Mouse (Mus musculus): Measurements from ENCODE around the gene Pop7. TPM values are rescaled to one million over a fixed set of nuclear protein-coding genes. Genes with fewer than 3 reads are reported as not detected.

Gene Pop7
- not detected for polyA plus RNA-seq (2014; fragmentation: Illumina TruSeq; extraction: RNeasy Lipid Tissue Mini Kit (QIAGEN cat#74804); ENCODE audit: low read depth, low replicate concordance)

DNA sequence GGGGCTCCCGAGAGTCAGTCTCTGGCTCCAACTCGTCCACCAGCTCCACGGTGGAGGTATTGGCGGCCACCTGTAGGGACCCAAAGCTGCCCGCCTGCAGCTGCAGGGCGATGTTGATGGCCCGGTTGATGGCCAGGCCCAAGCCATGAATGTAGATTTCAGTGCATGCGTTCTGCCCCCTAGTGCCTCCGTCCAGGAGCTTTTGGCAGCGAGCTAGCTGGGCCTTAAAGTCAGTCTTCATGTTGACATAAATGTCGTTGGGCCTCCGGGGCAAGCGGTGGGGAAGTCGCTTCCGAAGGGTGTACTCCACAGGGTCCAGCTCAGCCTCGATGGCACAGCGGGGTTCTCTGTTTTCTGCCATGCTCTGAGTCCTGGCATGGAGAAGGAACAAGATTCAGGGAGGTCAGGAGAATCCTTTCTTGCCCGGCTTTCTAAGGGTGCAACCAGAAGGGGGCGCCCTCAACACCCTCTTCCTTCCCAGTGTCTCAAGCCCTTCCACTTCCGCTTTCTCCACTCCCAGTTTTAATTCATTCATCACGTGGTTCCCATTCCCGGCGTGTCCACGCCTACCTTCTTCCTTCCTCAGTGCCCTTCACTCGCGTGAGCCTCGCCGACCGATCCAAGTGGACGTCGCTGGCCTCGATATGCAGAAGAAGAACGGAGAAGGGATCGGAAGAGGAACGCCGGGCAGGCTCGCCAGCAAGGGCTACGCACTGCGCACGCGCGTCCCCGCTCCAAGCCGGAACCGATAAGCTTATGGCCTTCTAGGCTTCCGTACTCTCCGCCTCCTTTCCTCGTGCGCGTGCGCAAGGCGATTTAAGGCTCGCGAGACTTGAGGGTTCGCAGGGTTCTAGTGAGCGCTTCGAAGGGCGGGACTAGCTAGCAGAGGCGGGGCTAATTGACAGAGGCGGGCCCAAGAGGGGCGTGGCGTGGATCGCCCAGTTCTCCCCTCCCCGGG, at the start of gene Pop7:
TSS of gene Pop7 (minus strand) at position 810 of the 958 bp plus-strand sequence.

DNA sequence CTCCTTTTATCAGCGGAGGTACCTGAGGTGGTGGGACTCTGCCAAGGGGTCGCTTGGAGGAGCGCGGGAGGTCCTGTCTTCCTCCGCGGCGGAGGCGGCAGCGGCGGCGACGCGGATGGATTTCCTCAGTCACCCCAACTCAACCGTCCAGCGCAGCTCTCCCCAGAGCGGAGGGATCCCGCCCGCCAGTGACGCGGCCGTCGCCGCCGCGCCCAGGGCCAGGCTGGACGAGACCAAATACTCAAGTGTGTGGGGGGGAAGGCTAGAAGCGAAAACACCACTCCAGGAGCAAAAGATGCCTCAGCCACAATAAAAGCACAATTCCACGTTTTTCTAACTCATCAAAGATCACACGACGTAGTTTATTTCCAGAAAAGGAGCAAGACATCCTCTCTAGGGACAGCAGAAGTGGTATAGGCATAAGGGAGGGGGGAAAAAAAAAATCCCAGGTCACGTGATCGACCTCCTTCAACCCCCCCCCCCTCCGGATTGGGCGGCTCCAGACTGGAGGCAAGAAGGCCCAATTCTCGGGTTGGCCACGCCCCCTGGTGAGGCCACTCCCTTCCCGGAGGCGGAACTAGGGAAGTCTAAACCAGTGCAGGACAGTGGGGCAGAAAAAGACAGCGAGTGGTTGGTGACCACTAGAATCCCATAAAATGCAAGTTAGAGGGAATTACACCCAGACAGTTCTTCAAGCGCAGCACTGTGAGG, 31.0 kb upstream of the Pop7 start, which contains the start of the genes Epo and Gnb2:
TSS of gene Epo (minus strand) at position 126 of the 711 bp plus-strand sequence.
TSS of gene Gnb2 (minus strand) at position 394 of the 711 bp plus-strand sequence.

DNA sequence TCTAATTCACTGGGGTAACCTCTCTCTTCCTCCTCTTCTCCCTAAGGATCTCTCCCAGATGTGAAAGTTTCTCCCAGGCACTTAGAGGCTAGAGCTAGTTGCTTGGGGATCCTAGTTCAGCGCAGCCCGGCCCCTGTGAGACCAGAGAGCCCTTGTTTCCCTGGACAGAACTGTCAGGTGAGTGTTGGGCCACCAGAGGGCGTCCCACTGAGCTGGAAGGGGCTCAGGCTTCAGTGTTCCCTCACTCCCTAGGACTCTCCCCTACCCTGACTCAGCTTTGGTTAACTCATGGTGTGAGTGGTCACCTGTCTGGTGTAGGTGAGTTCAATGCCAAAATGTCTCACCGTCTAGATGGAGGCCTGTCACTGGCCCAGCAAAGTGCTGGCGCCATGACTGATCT, 16.1 kb upstream of the Pop7 start, which contains the start of gene Gigyf1:
TSS of gene Gigyf1 (plus strand) at position 113 of the 400 bp plus-strand sequence.

DNA sequence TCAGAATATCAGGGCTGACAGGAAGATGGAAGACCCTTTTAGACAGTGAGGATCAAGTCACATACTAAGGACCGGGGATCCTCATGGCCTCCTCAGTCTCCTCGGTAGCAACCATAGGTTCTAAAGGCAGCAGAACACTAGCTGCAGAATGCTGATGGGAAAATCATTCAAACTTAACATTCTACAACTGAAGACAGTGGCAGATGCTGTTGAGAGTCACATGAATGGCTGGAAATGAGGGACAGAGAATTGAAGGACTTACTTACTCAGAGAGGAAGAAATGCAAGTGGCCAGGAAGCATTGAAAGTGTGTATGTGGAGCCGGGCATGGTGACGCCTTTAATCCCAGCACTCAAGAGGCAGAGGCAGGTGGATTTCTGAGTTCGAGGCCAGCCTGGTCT, 25.4 kb downstream of the Pop7 start, which contains the start of gene Zan:
TSS of gene Zan (minus strand) at position 101 of the 400 bp plus-strand sequence.

Other genes starting within 250 kb of the Pop7 start
- not detected for gene Ache, start 215.0 kb downstream of the Pop7 start, polyA plus RNA-seq (2014; fragmentation: Illumina TruSeq; extraction: RNeasy Lipid Tissue Mini Kit (QIAGEN cat#74804); ENCODE audit: low read depth, low replicate concordance)
- gene Ufsp1, start 207.9 kb downstream of the Pop7 start, polyA plus RNA-seq (2014; fragmentation: Illumina TruSeq; extraction: RNeasy Lipid Tissue Mini Kit (QIAGEN cat#74804); ENCODE audit: low read depth, low replicate concordance): 0.35 TPM
- 56.1 TPM for gene Srrt, start 194.8 kb downstream of the Pop7 start, polyA plus RNA-seq (2014; fragmentation: Illumina TruSeq; extraction: RNeasy Lipid Tissue Mini Kit (QIAGEN cat#74804); ENCODE audit: low read depth, low replicate concordance)
- gene Trip6, start 188.1 kb downstream of the Pop7 start, polyA plus RNA-seq (2014; fragmentation: Illumina TruSeq; extraction: RNeasy Lipid Tissue Mini Kit (QIAGEN cat#74804); ENCODE audit: low read depth, low replicate concordance): not detected
- 0.28 TPM for gene Slc12a9, start 168.9 kb downstream of the Pop7 start, polyA plus RNA-seq (2014; fragmentation: Illumina TruSeq; extraction: RNeasy Lipid Tissue Mini Kit (QIAGEN cat#74804); ENCODE audit: low read depth, low replicate concordance)
- 0.32 TPM for gene Ephb4, start 152.4 kb downstream of the Pop7 start, polyA plus RNA-seq (2014; fragmentation: Illumina TruSeq; extraction: RNeasy Lipid Tissue Mini Kit (QIAGEN cat#74804); ENCODE audit: low read depth, low replicate concordance)
- 2.8 TPM for gene Zan, start 25.5 kb downstream of the Pop7 start, polyA plus RNA-seq (2014; fragmentation: Illumina TruSeq; extraction: RNeasy Lipid Tissue Mini Kit (QIAGEN cat#74804); ENCODE audit: low read depth, low replicate concordance)
- 0.83 TPM for gene Gigyf1, start 16.0 kb upstream of the Pop7 start, polyA plus RNA-seq (2014; fragmentation: Illumina TruSeq; extraction: RNeasy Lipid Tissue Mini Kit (QIAGEN cat#74804); ENCODE audit: low read depth, low replicate concordance)
- not detected for gene Epo, start 30.7 kb upstream of the Pop7 start, polyA plus RNA-seq (2014; fragmentation: Illumina TruSeq; extraction: RNeasy Lipid Tissue Mini Kit (QIAGEN cat#74804); ENCODE audit: low read depth, low replicate concordance)
- 1.3 TPM for gene Gnb2, start 31.0 kb upstream of the Pop7 start, polyA plus RNA-seq (2014; fragmentation: Illumina TruSeq; extraction: RNeasy Lipid Tissue Mini Kit (QIAGEN cat#74804); ENCODE audit: low read depth, low replicate concordance)
- not detected for gene Actl6b, start 51.0 kb upstream of the Pop7 start, polyA plus RNA-seq (2014; fragmentation: Illumina TruSeq; extraction: RNeasy Lipid Tissue Mini Kit (QIAGEN cat#74804); ENCODE audit: low read depth, low replicate concordance)
- gene Tfr2, start 67.3 kb upstream of the Pop7 start, polyA plus RNA-seq (2014; fragmentation: Illumina TruSeq; extraction: RNeasy Lipid Tissue Mini Kit (QIAGEN cat#74804); ENCODE audit: low read depth, low replicate concordance): 0.25 TPM
- gene Mospd3, start 98.5 kb upstream of the Pop7 start, polyA plus RNA-seq (2014; fragmentation: Illumina TruSeq; extraction: RNeasy Lipid Tissue Mini Kit (QIAGEN cat#74804); ENCODE audit: low read depth, low replicate concordance): not detected
- 12.9 TPM for gene Pcolce, start 111.3 kb upstream of the Pop7 start, polyA plus RNA-seq (2014; fragmentation: Illumina TruSeq; extraction: RNeasy Lipid Tissue Mini Kit (QIAGEN cat#74804); ENCODE audit: low read depth, low replicate concordance)
- gene Fbxo24, start 126.5 kb upstream of the Pop7 start, polyA plus RNA-seq (2014; fragmentation: Illumina TruSeq; extraction: RNeasy Lipid Tissue Mini Kit (QIAGEN cat#74804); ENCODE audit: low read depth, low replicate concordance): 3.5 TPM
- gene Lrch4, start 126.6 kb upstream of the Pop7 start, polyA plus RNA-seq (2014; fragmentation: Illumina TruSeq; extraction: RNeasy Lipid Tissue Mini Kit (QIAGEN cat#74804); ENCODE audit: low read depth, low replicate concordance): 1.6 TPM
- gene Gm20605, start 126.7 kb upstream of the Pop7 start, polyA plus RNA-seq (2014; fragmentation: Illumina TruSeq; extraction: RNeasy Lipid Tissue Mini Kit (QIAGEN cat#74804); ENCODE audit: low read depth, low replicate concordance): 0.39 TPM
- gene Sap25, start 138.8 kb upstream of the Pop7 start, polyA plus RNA-seq (2014; fragmentation: Illumina TruSeq; extraction: RNeasy Lipid Tissue Mini Kit (QIAGEN cat#74804); ENCODE audit: low read depth, low replicate concordance): 1.2 TPM
- gene Irs3, start 143.2 kb upstream of the Pop7 start, polyA plus RNA-seq (2014; fragmentation: Illumina TruSeq; extraction: RNeasy Lipid Tissue Mini Kit (QIAGEN cat#74804); ENCODE audit: low read depth, low replicate concordance): not detected
- 5.5 TPM for gene Agfg2, start 182.2 kb upstream of the Pop7 start, polyA plus RNA-seq (2014; fragmentation: Illumina TruSeq; extraction: RNeasy Lipid Tissue Mini Kit (QIAGEN cat#74804); ENCODE audit: low read depth, low replicate concordance)
- 0.07 TPM for gene Nyap1, start 239.1 kb upstream of the Pop7 start, polyA plus RNA-seq (2014; fragmentation: Illumina TruSeq; extraction: RNeasy Lipid Tissue Mini Kit (QIAGEN cat#74804); ENCODE audit: low read depth, low replicate concordance)
- 7.8 TPM for gene Tsc22d4, start 243.2 kb upstream of the Pop7 start, polyA plus RNA-seq (2014; fragmentation: Illumina TruSeq; extraction: RNeasy Lipid Tissue Mini Kit (QIAGEN cat#74804); ENCODE audit: low read depth, low replicate concordance)